Mouse (Mus musculus): ENCODE results near the gene Gde1. TPM values are rescaled to one million over a fixed set of nuclear protein-coding genes. Genes with fewer than 3 reads are reported as not detected.

Gene Gde1
- polyA plus RNA-seq, 1 experiment from 2014 or later, result 115 TPM

DNA sequence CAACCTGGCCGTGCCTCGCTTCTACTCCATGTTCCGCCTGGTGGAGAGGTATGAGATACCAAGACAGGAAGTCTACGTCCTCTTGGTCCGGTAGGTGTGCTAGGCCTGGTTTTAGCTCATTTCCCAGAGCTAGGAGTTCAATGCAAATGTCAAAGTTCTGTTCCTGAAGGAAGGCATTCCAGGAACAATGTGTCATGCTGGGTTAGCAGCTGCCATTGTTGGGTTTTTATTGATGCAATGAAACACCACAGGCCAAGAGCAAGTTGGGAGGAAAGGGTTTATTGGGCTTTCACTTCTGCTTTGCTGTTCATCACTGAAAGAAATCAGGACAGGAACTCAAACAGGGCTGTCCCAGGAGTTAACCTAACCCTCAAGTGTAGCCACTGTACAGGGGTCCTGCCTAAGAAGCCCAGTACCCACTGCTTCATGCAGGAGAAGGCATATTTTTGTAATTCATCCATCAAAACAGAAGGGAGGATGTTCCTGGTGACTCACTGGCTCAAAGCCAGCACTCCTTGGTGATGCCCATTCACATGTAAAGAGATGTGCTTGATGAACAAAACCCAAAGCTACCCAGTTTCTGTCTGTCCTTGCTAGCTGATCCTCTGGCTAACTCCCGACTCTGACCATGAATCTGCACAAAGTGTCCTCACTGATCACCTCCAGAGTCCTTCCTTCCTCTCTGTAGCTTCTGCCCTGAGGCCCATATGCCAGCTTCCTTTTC, 52.8 kb downstream of the Gde1 start:
- Histone ChIP-seq H3K9me3 (replicated peaks) (no peaks in the 10 kb centered on the region), H3K27me3 (no peaks in the 10 kb centered on the region), H3K9ac (no peak overlapping the region), H3K4me2 (replicated peaks) (no peak overlapping the region), H3K4me3 (no peak overlapping the region), H3K27ac (no peak overlapping the region), H3K36me3 (no peaks in the 10 kb centered on the region), H3K4me1 (peaks cover 4% of the 10 kb centered on the region; the same call in 1 of the 2 replicates)
- WGBS, result 83% methylated on average over 6 of the region's 6 CpGs
- ATAC-seq (ENCODE audit: low FRiP score), result no peak

DNA sequence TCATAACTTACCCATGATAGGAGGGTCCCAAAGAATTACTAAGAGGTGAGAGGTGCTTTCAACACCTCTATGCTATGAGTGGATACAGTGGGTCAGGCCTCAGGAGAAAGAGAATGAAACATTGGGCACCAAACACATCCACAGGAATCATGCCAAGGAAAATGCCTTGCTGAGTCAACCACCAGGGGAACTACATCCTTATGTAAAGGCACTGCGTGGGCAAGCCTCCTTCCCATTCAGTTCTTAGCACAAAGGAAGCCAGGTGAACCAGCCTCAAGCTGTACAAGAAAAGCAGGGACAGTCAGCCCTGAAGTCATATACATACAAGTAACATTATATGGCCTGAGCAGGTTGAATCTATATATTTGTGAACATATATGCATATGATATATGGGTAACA, 54.7 kb downstream of the Gde1 start:
- Histone ChIP-seq H3K9ac (no peak overlapping the region), H3K4me2 (replicated peaks) (no peak overlapping the region), H3K27ac (no peak overlapping the region), H3K36me3 (no peaks in the 10 kb centered on the region), H3K4me1 (no peaks in the 10 kb centered on the region), H3K27me3 (no peaks in the 10 kb centered on the region), H3K4me3 (no peak overlapping the region), H3K9me3 (replicated peaks) (no peaks in the 10 kb centered on the region)
- WGBS, result 93% methylated on average over 1 of the region's 1 CpGs
- no peak for ATAC-seq (ENCODE audit: low FRiP score)

DNA sequence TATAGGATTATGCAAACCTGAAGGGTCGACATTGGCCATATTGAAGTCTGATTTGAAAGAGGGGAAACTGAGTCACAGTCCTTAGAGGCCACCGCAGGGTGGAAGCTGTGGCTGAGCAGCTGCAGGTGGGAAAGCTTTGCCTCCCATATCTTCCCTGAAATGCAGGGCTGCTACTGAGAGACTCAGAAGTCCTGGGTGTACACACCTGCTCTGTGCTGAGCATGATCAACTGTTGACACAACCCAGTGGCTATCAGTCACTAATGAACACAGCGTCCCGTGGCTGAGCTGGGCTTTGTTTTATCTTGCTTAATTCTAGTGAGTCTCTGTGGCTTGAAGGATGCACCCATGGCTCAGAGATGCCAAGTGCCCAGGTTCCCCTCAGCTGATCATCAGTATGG, 55.5 kb downstream of the Gde1 start:
- Histone ChIP-seq H3K4me1 (no peaks in the 10 kb centered on the region), H3K4me3 (no peak overlapping the region), H3K27ac (no peak overlapping the region), H3K9ac (no peak overlapping the region), H3K36me3 (no peaks in the 10 kb centered on the region), H3K4me2 (replicated peaks) (no peak overlapping the region), H3K9me3 (replicated peaks) (no peaks in the 10 kb centered on the region), H3K27me3 (no peaks in the 10 kb centered on the region)
- no peak for ATAC-seq (ENCODE audit: low FRiP score)
- 93% methylated on average over 4 of the region's 4 CpGs for WGBS

DNA sequence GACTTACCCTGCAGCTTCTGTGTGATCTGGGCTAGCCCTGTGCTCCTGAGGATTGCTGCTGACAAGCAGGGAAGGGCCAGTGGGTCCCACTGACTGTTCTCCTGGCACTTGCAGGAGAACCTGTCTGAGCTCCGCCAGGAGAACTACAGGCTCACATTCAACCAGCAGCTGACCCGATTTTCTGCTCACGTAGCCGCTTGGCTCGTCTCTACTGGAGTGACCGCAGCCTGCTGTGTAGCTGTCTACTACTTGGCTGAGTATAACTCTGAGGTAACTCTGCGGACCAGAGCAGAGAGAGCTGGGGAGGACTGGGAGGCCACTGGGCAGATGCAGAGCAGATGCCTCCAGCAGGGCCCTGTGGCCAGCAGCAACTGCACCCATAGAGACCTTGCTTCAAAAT, 56.2 kb downstream of the Gde1 start:
- no peaks in the 10 kb centered on the region for H3K36me3 ChIP-seq
- WGBS, result 84% methylated on average over 7 of the region's 7 CpGs
- H3K27ac ChIP-seq, result no peak overlapping the region
- H3K4me2 ChIP-seq (replicated peaks), result no peak overlapping the region
- no peak overlapping the region for H3K4me3 ChIP-seq
- H3K4me1 ChIP-seq, result no peaks in the 10 kb centered on the region
- H3K9ac ChIP-seq, result no peak overlapping the region
- no peaks in the 10 kb centered on the region for H3K27me3 ChIP-seq
- no peak for ATAC-seq (ENCODE audit: low FRiP score)
- H3K9me3 ChIP-seq (replicated peaks), result no peaks in the 10 kb centered on the region

DNA sequence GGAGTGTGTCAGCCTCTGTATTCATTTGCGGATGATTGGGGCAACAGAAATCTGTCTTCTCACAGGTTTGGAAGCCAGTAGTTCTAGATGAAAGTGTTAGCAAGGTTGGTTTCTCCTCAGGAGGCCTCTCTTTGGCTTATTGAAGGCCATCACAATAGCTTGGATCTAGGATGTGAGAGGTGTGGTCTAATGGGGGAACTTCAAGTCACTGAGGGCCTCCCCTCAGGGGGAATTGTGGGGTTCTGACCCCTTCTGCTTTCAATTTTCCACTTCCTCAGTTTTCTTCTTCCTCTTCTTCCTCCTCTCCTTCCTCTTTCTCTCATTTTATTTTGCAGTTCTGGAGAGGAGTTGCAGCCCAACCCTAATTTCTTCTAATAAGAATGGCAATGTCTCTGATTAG, 59.3 kb downstream of the Gde1 start:
- Histone ChIP-seq H3K36me3 (no peaks in the 10 kb centered on the region), H3K4me1 (no peaks in the 10 kb centered on the region)
- ATAC-seq (ENCODE audit: low FRiP score), result no peak

More for the DNA sequence above, 59.3 kb downstream of the Gde1 start:
- 90% methylated on average over 1 of the region's 1 CpGs for WGBS
- no peak overlapping the region for H3K27ac ChIP-seq
- no peak overlapping the region for H3K4me3 ChIP-seq
- H3K9me3 ChIP-seq (replicated peaks), result no peaks in the 10 kb centered on the region
- no peak overlapping the region for H3K4me2 ChIP-seq (replicated peaks)
- no peak overlapping the region for H3K9ac ChIP-seq
- H3K27me3 ChIP-seq, result no peaks in the 10 kb centered on the region

Other genes starting within 250 kb of the Gde1 start
- 3.4 and 3.9 TPM in 2 replicates for gene Itpripl2, start 213.8 kb downstream of the Gde1 start, polyA plus RNA-seq (2016; fragmentation: Nextera tagmentation; extraction: Ambion mirVana)
- gene Coq7, start 172.4 kb downstream of the Gde1 start, polyA plus RNA-seq (2016; fragmentation: Nextera tagmentation; extraction: Ambion mirVana), result 83.3 and 90.4 TPM in 2 replicates
- 8.4 and 8.5 TPM in 2 replicates for gene Tmc7, start 121.0 kb downstream of the Gde1 start, polyA plus RNA-seq (2016; fragmentation: Nextera tagmentation; extraction: Ambion mirVana)
- gene Tmc5, start 108.5 kb downstream of the Gde1 start, polyA plus RNA-seq (2016; fragmentation: Nextera tagmentation; extraction: Ambion mirVana), result 0.10 and 0.55 TPM in 2 replicates
- 34.2 and 38.6 TPM in 2 replicates for gene Ccp110, start 6.8 kb upstream of the Gde1 start, polyA plus RNA-seq (2016; fragmentation: Nextera tagmentation; extraction: Ambion mirVana)
- 98.2 and 101 TPM in 2 replicates for gene Vps35l, start 34.4 kb upstream of the Gde1 start, polyA plus RNA-seq (2016; fragmentation: Nextera tagmentation; extraction: Ambion mirVana)
- gene Iqck, start 150.0 kb upstream of the Gde1 start, polyA plus RNA-seq (2016; fragmentation: Nextera tagmentation; extraction: Ambion mirVana), result 4.6 and 4.9 TPM in 2 replicates
- 99.2 and 108 TPM in 2 replicates for gene Knop1, start 150.5 kb upstream of the Gde1 start, polyA plus RNA-seq (2016; fragmentation: Nextera tagmentation; extraction: Ambion mirVana)

All from hindbrain, embryonic 12.5 days (tissue).